Mouse (Mus musculus): ENCODE measurements around the gene 0610010K14Rik. TPM values are rescaled to one million over a fixed set of nuclear protein-coding genes. Genes with fewer than 3 reads are reported as not detected.

Gene 0610010K14Rik
- total and polyA plus RNA-seq, 3 experiments = 27.7 to 153 (median 75.2) TPM

GRCm38 (mm10) chr11:70265819-70266218 lies 28.1 kb upstream of the 0610010K14Rik start:
- H3K79me2 ChIP-seq (replicated peaks; ENCODE audit: control insufficient read depth, extremely low read depth, insufficient read depth, poor library complexity, severe bottlenecking) = no peaks in the 10 kb centered on the region

GRCm38 (mm10) chr11:70265252-70265651 lies 27.5 kb upstream of the 0610010K14Rik start:
- Histone ChIP-seq H3K27ac (ENCODE audit: insufficient read depth, low read depth) (no peak overlapping the region), H3K27me3 (replicated peaks) (peaks cover 61% of the 10 kb centered on the region), H3K4me1 (ENCODE audit: control insufficient read depth in 1 of 2, insufficient read depth in 2 of 2) (peaks cover 3 to 5% of the 10 kb centered on the region in 2 experiments; a peak in 2 of 4 replicates), H3K9me3 (replicated peaks; ENCODE audit: low read length) (peaks cover 4% of the 10 kb centered on the region), H3K9ac (ENCODE audit: insufficient read depth, low read depth) (no peak overlapping the region), H3K4me3 (replicated peaks in 1 of 3; ENCODE audit: low read depth in 2 of 3, low read length in 2 of 3, poor library complexity in 1 of 3) (no peak overlapping the region), H3K79me2 (replicated peaks; ENCODE audit: control insufficient read depth, extremely low read depth, insufficient read depth, poor library complexity, severe bottlenecking) (no peaks in the 10 kb centered on the region), H3K4me2 (ENCODE audit: insufficient read depth, low read depth, poor library complexity, severe bottlenecking) (no peak overlapping the region), H3K36me3 (replicated peaks in 1 of 2; ENCODE audit: control insufficient read depth in 1 of 2, insufficient read depth in 1 of 2, low read length in 1 of 2) (no peaks in the 10 kb centered on the region)
- dilution Hi-C loops (cut with MboI; ENCODE audit: extremely low pct_ligation_motif_present, extremely low pct_unique_long_range_greater_than_20kb, low sequenced_read_pairs) (no loop called here), in situ Hi-C loops (cut with MboI; ENCODE audit: low pct_ligation_motif_present, low pct_unique_long_range_greater_than_20kb, low sequenced_read_pairs) (no loop called here)
- no peak for DNase-seq (ENCODE audit: extremely low read depth)
- no peak for TF ChIP-seq UBTF (IDR thresholded peaks at IDR 0.05; ENCODE audit: low read depth, low read length)
- no peak for TF ChIP-seq ZC3H11A (IDR thresholded peaks at IDR 0.05; ENCODE audit: low read depth, low read length)
- TF ChIP-seq ZNF384 (IDR thresholded peaks at IDR 0.05; ENCODE audit: low read depth, low read length) = no peak
- TF ChIP-seq JUN (IDR thresholded peaks at IDR 0.05; ENCODE audit: insufficient read depth, low read depth, low read length) = no peak
- no peak for TF ChIP-seq POLR2A (IDR thresholded peaks at IDR 0.05; ENCODE audit: low read depth, low read length)
- no peak for TF ChIP-seq PAX5 (IDR thresholded peaks at IDR 0.05; ENCODE audit: low read length)
- TF ChIP-seq JUND (conservative IDR thresholded peaks at IDR 0.05; ENCODE audit: low read depth, low read length) = no peak
- no peak for TF ChIP-seq BHLHE40 (IDR thresholded peaks at IDR 0.05; ENCODE audit: low read depth, low read length)
- TF ChIP-seq RCOR1 (conservative IDR thresholded peaks at IDR 0.05; ENCODE audit: low read depth, low read length) = no peak
- TF ChIP-seq ZKSCAN1 (IDR thresholded peaks at IDR 0.05; ENCODE audit: borderline replicate concordance, low read depth, low read length) = no peak
- TF ChIP-seq GABPA (IDR thresholded peaks at IDR 0.05; ENCODE audit: insufficient replicate concordance, low read depth, low read length) = no peak
- TF ChIP-seq CHD1 (IDR thresholded peaks at IDR 0.05; ENCODE audit: low read depth, low read length) = no peak
- no peak for TF ChIP-seq ETS1 (conservative IDR thresholded peaks at IDR 0.05; ENCODE audit: low read depth, low read length)
- TF ChIP-seq RAD21 (IDR thresholded peaks at IDR 0.05; ENCODE audit: low read depth, low read length) = no peak
- no peak for TF ChIP-seq SMC3 (IDR thresholded peaks at IDR 0.05; ENCODE audit: low read depth, low read length)

More at GRCm38 (mm10) chr11:70265819-70266218, 28.1 kb upstream of the 0610010K14Rik start:
- H3K4me2 ChIP-seq (ENCODE audit: insufficient read depth, low read depth, poor library complexity, severe bottlenecking) = no peak overlapping the region
- no peak for DNase-seq (ENCODE audit: extremely low read depth)
- peaks cover 3 to 5% of the 10 kb centered on the region in 2 experiments; a peak in 2 of 4 replicates for H3K4me1 ChIP-seq (ENCODE audit: control insufficient read depth in 1 of 2, insufficient read depth in 2 of 2)
- no peak overlapping the region for H3K4me3 ChIP-seq (replicated peaks in 1 of 3; ENCODE audit: low read depth in 2 of 3, low read length in 2 of 3, poor library complexity in 1 of 3)
- H3K9ac ChIP-seq (ENCODE audit: insufficient read depth, low read depth) = no peak overlapping the region
- in situ Hi-C loops (cut with MboI; ENCODE audit: low pct_ligation_motif_present, low pct_unique_long_range_greater_than_20kb, low sequenced_read_pairs) = no loop called here
- dilution Hi-C loops (cut with MboI; ENCODE audit: extremely low pct_ligation_motif_present, extremely low pct_unique_long_range_greater_than_20kb, low sequenced_read_pairs) = no loop called here
- TF ChIP-seq JUN (IDR thresholded peaks at IDR 0.05; ENCODE audit: insufficient read depth, low read depth, low read length) (no peak), ETS1 (conservative IDR thresholded peaks at IDR 0.05; ENCODE audit: low read depth, low read length) (no peak), GABPA (IDR thresholded peaks at IDR 0.05; ENCODE audit: insufficient replicate concordance, low read depth, low read length) (no peak), ZMIZ1 (IDR thresholded peaks at IDR 0.05; ENCODE audit: low read depth, low read length) (no peak), TCF12 (IDR thresholded peaks at IDR 0.05; ENCODE audit: low read depth, low read length) (no peak), TBP (conservative IDR thresholded peaks at IDR 0.05; ENCODE audit: low read depth, low read length) (no peak), ZNF384 (IDR thresholded peaks at IDR 0.05; ENCODE audit: low read depth, low read length) (no peak)
- no peaks in the 10 kb centered on the region for H3K36me3 ChIP-seq (replicated peaks in 1 of 2; ENCODE audit: control insufficient read depth in 1 of 2, insufficient read depth in 1 of 2, low read length in 1 of 2)
- H3K27ac ChIP-seq (ENCODE audit: insufficient read depth, low read depth) = no peak overlapping the region
- peaks cover 4% of the 10 kb centered on the region for H3K9me3 ChIP-seq (replicated peaks; ENCODE audit: low read length)
- H3K27me3 ChIP-seq (replicated peaks) = peaks cover 55% of the 10 kb centered on the region

Measured in CH12.LX (cell line).